Mouse (Mus musculus) right cerebral cortex, postnatal 14 days (tissue): ENCODE data around the gene Col6a6.
A peak's percentile ranks its signal among the peaks of the same experiment; 100 is the strongest.
"Not testable (repeated sequence)": the region's sequence is repeated elsewhere in the genome, so short reads cannot be mapped to it uniquely, and the experiment has no call there.

Experiments used
- DNase-seq: peaks from one replicate; pipeline ENCODE4 v3.0.0; 2022

Col6a6 gene

DNA sequence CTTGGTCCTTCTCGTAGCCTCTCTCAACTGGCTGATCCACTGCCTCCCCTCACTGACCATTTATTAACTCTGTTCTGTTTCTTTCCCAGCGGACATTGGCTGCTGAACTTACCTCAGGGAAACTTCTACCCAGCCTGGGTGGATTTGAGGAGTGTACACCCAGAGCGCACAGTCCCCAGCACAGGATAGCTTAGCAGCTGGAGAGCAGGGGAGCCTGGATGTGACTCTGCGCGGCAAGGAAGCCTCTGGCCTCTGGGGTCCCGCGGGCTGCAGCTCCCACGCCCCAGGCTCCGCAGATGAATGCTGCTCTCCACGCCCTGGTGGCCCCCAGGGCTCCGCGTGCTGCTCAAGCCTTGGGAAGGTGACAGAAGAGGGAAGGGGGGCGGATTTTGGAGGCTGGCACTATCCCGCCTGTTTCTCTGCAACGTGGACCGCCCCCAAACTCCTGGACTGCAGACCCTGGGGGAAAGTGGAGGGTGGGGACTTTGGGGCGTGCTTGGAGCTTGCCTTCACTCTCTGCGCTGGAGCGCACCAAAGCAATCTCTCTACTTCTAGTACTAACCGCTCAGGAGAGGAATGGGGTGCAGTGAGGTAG lies at the start of gene Col6a6:
Col6a6 (minus strand) TSS at position 370 of the 595 bp plus-strand sequence.
- no peak for DNase-seq

DNA sequence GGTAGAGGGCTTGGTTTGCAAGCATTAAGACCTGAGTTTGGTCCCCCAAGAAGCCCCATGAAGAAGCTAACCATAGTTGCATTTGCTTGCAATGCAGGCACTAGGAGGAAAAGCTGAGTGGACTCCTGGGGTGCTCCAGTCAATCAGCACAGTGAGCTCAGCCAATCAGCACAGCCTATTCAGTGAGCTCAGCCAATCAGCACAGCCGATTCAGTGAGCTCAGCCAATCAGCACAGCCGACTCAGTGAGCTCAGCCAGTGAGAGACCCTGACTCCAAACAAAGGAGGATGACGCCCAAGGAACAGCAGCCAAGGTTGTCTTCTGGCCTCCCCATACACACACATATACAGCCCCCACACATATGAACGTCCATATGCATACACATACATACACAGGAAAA lies 48.2 kb upstream of the Col6a6 start:
- DNase-seq = no peak

DNA sequence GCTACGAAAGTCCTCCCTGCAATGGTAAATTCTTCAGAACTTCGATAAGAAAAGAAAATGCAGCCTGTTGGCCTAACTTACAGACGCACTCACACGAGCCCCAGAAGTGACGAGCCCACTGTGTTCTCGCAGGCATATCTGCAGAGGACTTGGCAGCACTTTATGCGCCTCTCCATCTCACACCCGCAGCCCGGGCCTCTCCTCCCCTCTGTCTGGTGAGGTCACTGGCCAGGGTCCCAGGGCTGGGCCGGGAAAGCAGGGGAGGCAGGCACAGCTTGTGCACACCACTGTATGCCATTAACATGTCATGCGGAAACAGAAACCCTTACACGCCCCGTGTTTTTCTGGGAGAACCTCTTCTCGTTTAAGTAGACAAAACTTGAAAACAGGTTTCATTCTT lies 43.7 kb upstream of the Col6a6 start:
- DNase-seq = no peak

DNA sequence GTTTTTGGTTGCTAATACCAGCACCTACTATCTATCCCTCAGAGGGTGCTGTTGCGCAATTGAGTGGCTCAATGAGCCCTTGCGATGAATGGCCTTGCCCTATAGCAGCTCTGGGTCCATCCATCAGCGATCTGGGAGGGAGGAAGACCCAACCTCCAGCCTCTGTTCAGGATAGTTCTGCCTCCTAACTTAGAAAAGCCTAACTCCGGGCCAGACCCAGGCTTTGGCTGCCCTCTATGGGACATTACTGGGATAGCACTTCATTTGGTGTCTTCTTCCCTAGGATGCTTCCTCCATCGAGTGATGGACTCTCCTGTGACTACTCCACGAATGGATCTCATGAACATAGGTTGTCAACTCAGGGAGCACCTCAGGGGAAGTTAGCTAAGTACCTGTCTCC lies 29.8 kb upstream of the Col6a6 start:
- peak; percentile 69 for DNase-seq

DNA sequence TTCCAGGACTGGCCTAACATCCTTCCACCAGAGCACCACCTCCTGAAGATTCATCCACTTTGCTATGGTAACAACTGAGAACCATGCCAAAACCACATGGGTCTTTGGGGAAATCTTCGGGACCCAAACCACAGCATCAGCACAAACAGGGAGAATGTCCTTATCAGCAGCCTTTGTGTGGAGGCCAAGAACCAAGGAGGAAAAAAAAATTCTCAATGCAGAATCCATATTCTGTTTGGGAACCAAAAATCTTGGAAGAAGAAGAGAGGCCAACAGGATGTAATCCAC lies 24.8 kb upstream of the Col6a6 start:
- no peak for DNase-seq

DNA sequence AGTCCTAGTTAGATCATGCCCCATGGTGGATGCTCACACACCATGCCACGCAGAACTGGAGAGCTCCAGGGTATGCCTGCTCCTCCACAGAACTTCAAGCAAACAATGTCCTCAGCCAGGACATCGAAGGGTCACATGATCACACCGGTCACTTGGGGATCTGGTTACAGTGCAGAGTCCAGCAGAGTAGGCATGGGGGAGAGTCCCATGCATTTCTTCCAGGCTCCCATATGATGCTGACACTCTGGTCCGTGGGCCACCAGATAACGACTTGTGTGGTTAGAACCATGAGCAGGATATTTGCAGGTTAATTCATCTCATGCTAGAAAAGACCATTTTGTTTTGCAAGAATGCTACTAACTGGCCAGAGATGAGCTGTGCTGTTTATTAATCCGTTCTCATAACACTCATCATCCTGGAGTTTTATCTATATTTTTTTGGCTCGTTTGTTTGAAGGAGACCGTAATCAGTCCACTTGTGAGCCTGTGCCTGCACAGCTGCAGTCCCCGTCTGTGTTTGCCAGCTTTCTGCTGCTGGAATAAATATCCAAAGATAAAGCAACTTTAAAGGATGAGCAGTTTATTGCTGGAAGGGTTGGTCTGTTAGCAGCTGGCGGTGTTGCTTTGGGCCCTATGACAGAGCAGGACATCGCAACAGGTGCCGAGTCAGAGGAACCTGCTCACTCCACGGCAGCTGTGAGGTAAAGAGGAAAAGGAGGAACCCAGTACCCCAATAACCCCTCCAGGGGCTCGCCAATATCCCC lies 24.2 kb upstream of the Col6a6 start:
- DNase-seq = no peak

DNA sequence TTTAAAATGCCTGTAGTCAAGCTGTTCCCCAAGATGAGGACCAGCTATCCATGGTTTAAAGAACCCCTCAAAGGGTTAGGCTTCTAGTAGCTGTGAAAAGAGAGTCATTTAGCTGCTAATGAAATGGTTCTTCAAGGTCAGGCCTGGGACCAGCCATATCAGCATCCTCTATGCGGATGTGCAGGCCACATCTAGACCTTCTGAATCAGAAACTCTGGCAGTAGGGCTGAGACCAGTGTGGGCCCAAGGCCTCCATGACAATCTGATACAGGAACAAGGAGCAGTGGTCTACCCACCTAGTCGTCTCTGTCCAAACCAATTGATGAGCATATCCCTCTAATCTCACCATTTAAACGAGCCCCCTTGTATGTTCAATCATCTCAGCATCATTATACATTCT lies 23.1 kb upstream of the Col6a6 start:
- no peak for DNase-seq

DNA sequence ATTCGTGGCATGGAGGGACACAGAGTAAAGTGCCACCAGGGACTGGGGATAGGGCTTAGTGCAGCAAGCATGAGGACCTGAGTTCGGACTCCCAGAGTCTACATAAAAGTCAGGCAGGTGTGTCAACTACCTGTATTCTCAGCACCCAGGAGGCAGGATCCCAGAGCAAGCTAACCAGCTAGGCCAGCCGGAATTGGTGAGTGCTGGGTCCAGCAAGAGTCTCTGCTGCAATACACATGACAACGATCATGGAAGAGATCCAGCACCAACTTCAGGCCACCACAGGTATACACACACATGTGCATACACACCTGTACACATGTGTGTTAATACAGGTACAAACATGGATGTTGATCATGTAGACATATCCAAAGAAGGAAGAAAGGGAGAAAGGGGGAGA lies 20.4 kb upstream of the Col6a6 start:
- DNase-seq = no peak

DNA sequence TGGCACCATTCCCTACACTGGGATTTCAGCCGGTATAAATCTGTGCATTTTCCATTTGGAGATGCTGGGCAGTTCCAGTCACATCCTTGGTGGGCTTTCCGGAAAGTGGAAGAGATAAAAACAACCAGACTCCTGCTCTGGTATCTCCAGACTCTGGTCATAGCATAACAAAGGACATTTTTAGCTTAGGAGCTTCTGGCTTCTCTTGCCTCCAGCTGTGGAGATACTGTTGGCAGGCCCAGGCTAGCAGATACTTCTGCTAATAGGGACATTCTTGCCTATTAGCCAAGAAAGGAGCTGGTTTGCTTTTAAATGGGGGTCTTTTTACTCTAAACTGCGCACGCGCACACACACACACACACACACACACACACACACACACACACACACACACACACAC lies 19.3 kb upstream of the Col6a6 start:
- no peak for DNase-seq

DNA sequence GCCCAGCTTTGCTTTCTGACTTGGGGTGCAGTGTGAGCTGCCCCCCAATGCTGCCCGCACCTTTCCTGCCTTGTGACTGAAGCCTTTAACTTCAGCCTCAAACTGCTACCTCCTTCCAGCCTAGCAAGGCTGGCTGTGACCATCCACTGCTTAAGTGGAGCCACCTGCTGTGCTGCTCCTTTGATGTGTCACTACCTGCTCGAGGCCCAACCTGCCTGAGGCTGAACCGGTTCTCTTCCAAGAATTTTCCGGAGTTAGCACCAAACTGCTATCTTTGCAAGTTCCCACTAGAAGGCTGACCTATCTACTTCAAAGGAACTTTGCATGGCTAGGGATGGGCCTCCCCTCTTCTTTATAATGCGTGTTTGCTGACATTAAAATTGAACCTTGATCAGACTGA lies 13.4 kb upstream of the Col6a6 start:
- not testable (repeated sequence) for DNase-seq

DNA sequence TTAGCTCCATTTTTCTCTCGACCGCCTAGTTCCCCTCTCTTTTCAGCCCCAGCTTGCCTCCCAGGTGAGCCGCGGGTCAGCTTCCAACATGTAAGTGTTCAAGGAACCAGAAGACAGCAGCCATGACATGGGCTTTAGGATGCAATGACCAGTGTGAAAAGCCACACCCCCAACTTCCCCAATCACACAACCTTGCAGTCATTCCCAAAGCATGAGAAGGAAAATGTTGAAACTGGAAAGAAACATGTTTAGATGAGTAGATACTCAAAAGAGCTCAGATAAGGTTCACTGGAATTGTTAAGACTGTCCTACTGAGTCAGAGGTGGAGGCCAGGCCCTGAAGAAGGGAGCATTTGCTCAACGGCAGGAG lies 11.2 kb upstream of the Col6a6 start:
- DNase-seq = no peak

DNA sequence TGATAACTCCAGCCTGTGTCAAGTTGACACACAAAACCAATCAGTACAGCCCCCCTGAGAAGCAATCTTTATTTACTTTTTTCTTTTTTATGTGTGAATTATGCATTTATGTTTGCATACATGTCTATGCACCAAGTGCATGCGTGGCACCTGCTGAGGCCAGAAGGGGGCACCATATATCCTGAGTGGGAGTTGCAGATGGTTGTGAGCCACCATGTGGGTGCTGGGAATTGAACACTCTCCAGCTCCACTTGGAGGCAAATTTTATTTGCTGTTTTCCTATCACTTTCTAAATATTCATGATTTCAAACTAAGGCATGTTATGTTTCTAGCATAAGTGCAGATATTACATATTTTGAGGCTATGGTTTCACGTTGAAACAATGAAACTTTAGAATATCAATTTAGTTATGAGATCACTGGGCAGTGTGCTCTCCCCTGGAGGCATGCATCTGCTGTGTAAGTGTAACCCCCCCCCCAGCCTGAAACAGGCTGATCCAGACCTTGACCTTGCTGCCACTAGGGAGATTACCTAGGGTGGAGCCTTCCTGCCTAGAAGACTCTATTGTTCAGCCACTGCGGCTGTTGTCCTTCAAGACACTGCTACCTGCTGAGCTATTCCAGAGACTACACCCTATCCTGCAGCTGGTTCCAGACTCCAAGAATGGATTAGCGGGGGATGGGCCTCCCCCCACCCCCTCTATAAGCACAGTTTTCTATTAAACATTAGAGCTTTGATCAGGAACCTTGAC lies 10.6 kb upstream of the Col6a6 start:
- DNase-seq = no peak

DNA sequence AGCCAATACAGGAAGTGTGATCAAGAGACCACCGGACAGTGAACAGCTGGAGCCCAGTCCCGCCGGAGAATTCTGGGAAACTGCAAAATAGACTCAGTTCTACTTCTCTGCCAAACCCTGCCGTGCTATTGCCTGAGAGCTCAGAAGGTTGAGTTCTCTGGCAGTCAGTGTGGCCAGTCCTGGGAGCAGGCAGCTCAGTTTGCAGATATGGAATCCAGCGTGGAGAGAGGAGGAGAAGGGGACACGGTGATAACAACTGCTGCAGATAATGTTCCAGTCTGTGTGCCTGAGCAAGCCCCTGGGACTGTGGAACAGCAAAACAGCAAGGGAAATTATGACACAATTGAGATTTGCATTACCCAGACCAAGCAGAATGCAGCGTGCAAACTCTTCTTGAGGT lies 7.6 kb upstream of the Col6a6 start:
- DNase-seq = no peak

DNA sequence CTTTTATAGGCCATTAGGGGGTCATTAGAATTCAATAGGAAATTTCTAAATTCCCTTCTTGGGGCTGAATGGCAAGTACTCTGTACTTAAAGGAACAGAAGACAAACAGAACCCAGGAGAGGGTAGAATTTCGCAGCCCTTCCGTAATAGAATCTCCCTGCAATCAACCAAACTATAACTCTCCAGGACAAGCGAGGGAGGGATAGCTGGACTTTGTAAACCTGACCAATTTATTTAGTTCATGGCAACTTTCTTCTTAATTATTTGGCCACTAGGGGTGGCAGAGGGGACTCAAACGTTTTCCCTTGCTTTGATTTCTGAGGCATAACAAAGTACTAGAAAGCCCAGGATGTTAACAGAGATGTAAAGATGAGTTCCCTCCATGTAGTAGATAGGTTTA lies 6.8 kb upstream of the Col6a6 start:
- DNase-seq = no peak

DNA sequence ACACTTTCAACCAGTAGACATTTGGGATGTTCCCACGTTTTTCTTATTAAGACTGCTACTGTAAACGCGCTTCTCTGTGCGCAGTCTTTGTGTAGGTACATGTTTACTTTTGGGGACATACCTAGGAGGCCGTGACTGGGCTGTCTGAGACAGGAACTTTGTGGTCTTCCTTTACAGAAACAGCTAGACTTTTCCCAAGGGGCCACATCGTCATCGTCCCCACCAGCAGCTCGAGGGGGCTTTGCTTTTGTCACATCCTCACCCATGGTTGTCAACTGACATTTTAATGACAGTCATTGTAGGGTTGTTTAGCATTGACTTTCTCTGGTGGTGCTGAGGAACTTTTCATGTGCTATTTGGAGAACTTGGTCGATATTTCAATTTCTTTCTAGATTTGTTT lies 3.3 kb upstream of the Col6a6 start:
- no peak for DNase-seq

DNA sequence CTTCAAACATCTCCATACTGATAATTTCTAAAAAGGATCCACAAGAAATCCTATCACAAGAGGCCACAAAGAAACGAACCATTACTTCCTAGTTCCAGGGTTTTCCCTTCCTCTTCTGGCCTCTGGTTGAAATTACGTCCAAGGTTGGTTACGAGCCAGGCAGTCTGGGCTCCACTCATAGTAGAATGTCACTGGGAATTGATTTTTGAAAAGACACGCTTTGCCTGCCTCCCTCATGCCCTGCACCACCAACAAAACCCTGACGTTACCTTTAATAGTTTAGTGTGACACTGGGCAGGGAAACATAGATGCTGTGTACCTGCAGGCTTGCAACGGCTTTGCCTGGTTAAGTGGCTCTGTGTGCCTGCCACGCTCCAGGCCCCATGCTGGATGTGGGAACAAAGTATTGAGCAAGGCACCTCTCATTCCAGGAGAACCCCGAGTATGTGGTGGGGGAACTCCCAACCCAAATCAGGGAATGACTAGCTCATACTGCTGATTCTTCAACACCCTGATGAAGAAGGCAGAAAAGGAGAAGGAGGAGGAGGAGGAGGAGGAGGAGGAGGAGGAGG lies 798 bp downstream of the Col6a6 start:
- no peak for DNase-seq

DNA sequence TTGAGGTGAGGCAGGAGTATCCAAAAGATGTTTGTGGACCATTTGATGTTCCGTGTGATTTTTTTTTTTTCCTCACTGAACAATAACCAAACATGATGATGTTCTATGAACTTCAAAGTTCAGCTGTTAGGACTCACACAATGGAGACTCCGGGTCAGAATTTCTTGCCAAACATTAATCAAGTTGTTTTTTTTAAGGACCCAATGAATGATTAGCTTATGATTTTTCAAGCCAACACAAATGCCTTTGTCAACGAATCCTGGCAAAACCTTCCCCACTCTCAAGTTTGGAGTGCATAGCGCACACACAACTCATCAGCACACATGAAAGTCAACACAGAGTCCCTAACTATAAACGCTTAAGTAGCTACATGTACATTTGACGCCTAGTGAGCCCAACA lies 7.2 kb downstream of the Col6a6 start:
- DNase-seq = no peak

DNA sequence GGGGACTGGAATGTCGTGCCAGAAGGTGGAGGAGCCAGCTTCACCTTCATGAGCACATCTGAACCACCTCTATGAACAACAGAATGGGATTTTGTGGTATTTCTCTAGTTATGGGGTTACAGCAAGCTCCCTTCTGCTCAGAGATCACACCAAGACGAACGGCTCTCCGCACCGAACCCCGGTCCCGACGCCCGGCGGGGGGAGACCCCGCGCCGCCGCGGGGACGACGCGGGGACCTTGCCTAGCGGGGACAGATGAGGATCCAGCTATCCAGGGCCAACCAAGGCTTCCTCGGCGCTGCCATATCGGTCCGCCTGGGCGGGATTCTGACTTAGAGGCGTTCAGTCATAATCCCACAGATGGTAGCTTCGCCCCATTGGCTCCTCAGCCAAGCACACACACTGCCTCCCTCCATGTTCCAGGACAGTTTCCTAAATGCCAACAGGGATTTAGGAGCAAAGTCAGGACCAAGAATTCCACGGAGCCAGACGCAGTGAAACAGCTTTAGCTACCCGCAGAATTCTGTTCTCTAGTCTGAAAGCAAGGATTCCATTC lies 8.7 kb downstream of the Col6a6 start:
- DNase-seq = no peak

DNA sequence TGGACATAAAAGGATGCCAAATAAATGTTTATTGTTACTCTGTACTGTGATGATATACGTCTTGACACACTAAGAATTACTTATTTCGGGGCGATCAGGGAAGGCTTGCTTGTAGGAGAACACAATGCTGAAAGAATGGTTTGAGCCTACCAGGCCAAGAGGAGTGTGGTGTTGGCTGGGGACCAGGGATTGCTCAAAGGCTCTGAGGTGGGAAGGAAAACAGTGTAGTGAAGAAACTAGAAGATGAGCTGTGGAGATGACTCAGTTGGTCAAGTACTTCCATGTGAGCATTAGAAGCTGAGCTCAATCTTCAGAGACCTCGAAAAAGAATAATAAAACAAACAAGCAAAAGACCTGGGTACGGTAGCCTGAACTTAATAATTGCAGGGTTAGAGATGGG lies 13.5 kb downstream of the Col6a6 start:
- DNase-seq = no peak

DNA sequence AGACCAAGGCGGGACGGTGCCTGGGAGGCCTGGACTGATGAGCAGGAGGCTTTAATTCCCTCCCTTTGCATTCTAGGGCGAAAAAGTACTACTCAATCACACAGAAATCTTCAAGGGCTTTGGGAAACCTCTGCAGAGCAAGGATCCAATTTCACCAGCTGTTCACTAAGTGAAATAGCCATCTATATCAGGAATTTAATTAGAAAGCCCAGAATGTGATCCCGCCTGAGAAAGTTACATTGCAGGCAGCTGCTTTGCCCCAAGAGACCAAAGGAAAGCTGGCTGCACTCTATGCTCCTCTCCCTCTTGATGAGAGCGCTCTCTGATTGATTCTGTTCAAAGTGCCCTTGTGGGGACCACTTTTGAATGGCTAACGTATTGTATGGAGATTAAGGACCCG lies 16.5 kb downstream of the Col6a6 start:
- DNase-seq = no peak

DNA sequence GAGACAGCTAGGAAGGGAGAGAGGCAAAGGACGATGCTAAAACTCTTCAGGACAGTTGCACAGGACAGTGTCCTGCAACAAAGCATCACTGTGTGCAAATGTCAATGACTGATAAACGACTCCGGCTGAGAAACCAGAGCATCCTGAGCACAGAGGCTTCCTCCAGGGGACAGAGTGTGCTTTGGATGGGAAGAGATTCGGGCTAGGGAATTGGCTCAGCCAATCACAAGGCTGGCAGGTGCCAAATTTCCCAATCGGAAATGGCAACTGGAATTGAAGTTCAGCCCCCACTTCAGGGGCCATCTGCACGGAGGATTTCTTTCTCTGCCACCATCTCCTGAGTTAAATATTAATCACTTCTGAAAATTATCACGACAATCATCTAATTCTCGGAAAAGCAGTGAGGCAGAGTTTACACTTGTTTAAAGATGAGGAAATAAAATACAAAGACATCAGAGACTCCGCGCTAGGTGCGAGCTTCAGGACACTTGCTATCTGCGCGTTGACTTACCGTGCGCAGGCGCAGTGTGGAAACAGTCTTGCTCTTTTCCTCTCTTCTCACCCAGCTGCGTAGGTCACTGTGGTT lies 18.9 kb downstream of the Col6a6 start:
- no peak for DNase-seq

DNA sequence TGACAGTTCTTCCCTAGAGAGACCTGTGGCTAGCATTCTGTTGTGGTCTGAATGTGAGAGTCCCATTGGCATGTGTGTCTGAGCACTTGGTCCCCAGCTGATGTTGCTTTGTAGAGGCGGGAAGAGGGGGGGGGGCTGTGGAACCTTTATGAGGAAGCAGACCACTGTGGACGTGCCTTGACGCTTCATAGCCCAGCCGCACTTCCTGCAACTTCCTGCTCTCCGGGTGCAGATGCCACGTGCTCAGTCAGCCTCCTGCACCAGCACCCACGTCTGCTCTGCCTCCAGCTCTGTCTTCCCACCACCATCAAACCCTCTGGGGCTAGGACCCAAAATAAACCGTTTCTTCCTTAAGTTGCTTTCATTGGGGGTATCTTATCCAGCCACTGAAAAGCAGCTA lies 24.5 kb downstream of the Col6a6 start:
- no peak for DNase-seq

DNA sequence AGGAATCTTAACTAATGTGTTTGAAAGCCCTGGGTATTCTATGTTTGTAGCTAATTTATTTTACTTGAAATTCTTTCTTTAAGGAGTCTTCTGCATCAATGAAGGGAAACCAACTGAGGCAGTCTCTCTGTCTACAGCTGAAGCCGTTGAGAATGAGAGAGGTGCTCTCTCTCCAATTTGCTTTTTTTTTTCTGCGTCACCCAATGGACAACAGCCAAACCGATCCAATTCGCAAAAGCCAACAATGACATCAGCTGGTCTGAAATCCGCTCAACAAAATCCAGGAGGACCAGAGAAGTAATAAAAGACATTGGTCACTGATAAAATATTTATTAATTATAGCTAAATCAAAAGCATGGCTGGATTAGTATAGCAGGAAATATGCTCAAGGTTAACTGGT lies 26.5 kb downstream of the Col6a6 start:
- DNase-seq = no peak

DNA sequence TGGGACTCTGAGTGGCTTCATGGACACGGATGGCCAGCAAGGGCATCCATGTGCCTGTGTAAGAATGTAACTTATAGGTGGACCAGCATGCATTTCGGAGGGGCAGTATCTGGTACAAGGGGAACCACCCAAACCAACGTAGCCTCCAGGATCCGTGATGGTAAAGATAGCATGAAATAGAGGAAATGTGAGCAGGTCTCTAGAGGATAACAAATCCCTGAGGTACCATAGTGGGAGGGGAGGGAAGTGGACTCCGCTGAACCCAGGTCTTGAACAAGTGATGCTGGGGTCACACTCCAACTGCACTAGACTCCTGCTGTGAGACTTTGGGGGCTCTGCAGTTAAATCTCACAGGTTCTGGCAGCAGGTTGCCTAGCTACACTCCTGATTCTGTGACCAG lies 27.7 kb downstream of the Col6a6 start:
- DNase-seq = no peak
